In genomic region chr14:32030073-32030472, GRCm38 (mm10) we compare ENCODE assay signal across 18 mouse cellular contexts. TPM values are rescaled to one million over a fixed set of nuclear protein-coding genes. Genes with fewer than 3 reads are reported as not detected.
A peak's percentile ranks its signal among the peaks of the same experiment; 100 is the strongest.
DNase-seq lines count a peak whose midpoint lies in the region; ATAC-seq and TF ChIP-seq lines count a peak whose summit lies in the region.
"Had no signal": no experiment of that assay in that cellular context is flagged by ENCODE, and none has a peak within 500 bp of the region (broad histone marks: within the 10 kb centered on the region; RNA-seq: fewer than 3 reads in every experiment).

No protein-coding gene starts in this region.

- ATAC-seq in cerebellum, adult (ENCODE audit: insufficient number of reproducible peaks, low FRiP score, low TSS enrichment): no peak
- no peak for ATAC-seq in heart, postnatal 0 days (ENCODE audit: insufficient read depth, low read depth)
- ATAC-seq in heart, embryonic 12.5 days (ENCODE audit: insufficient number of reproducible peaks, low FRiP score): no peak
- no peak for ATAC-seq in midbrain, embryonic 13.5 days
- ATAC-seq: midbrain, embryonic 15.5 days had no signal

- peak overlapping the region; percentile 17; the same call in 1 of the 2 replicates for H3K4me3 ChIP-seq in heart, postnatal 0 days (ENCODE audit: low read depth, low read length)
- no peak overlapping the region for H3K4me3 ChIP-seq in heart, embryonic 12.5 days
- H3K4me3 ChIP-seq in midbrain, embryonic 10.5 days: no peak overlapping the region
- no peak overlapping the region for H3K4me3 ChIP-seq in midbrain, embryonic 13.5 days (replicated peaks)
- H3K4me3 ChIP-seq: heart, embryonic 10.5 days; limb, embryonic 10.5 days; midbrain, embryonic 15.5 days; myocyte had no signal

- H3K4me1 ChIP-seq in heart, postnatal 0 days (ENCODE audit: control insufficient read depth, insufficient read depth): peaks cover 12% of the 10 kb centered on the region
- H3K4me1 ChIP-seq in heart, embryonic 12.5 days (replicated peaks): peaks cover 26% of the 10 kb centered on the region
- H3K4me1 ChIP-seq in midbrain, embryonic 10.5 days: peaks cover 22% of the 10 kb centered on the region
- H3K4me1 ChIP-seq in midbrain, embryonic 13.5 days (replicated peaks): peaks cover 13% of the 10 kb centered on the region

- H3K9me3 ChIP-seq in heart, postnatal 0 days (replicated peaks; ENCODE audit: control insufficient read depth, low read length): no peaks in the 10 kb centered on the region
- no peaks in the 10 kb centered on the region for H3K9me3 ChIP-seq in heart, embryonic 12.5 days (replicated peaks)
- H3K9me3 ChIP-seq in midbrain, embryonic 10.5 days (replicated peaks): no peaks in the 10 kb centered on the region
- H3K9me3 ChIP-seq in midbrain, embryonic 13.5 days: no peaks in the 10 kb centered on the region
- H3K9me3 ChIP-seq: heart, embryonic 10.5 days; limb, embryonic 10.5 days; midbrain, embryonic 15.5 days had no signal

- no peak for TF ChIP-seq EP300 in heart, postnatal 0 days (IDR thresholded peaks at IDR 0.05; ENCODE audit: low read depth)

- 69% methylated on average over 5 of the region's 5 CpGs for WGBS in heart, postnatal 0 days
- WGBS in heart, embryonic 12.5 days: 57% methylated on average over 5 of the region's 5 CpGs
- 75% methylated on average over 5 of the region's 5 CpGs for WGBS in midbrain, embryonic 10.5 days
- 63% methylated on average over 5 of the region's 5 CpGs for WGBS in midbrain, embryonic 13.5 days

- DNase-seq in cerebellum, adult 9-10 months: peak; percentile 53
- DNase-seq in heart, postnatal 0 days (ENCODE audit: low spot score): no peak
- DNase-seq in midbrain, embryonic 10.5 days (ENCODE audit: low spot score): no peak
- DNase-seq in neural tube, embryonic 10.5 days (ENCODE audit: extremely low spot score, low spot score): no peak
- DNase-seq: adrenal gland, postnatal 14 days; kidney, adult 11 months; liver; lung, postnatal 14 days; thymus, adult 2 months; thymus, postnatal 4 days had no signal

- H3K4me2 ChIP-seq in heart, postnatal 0 days (ENCODE audit: low read depth, low read length): peak overlapping the region; percentile 48; the same call in 1 of the 2 replicates
- H3K4me2 ChIP-seq in heart, embryonic 12.5 days: no peak overlapping the region
- H3K4me2 ChIP-seq in midbrain, embryonic 13.5 days (replicated peaks): no peak overlapping the region
- H3K4me2 ChIP-seq: midbrain, embryonic 15.5 days had no signal

- H3K27me3 ChIP-seq in heart, postnatal 0 days (ENCODE audit: control insufficient read depth, insufficient read depth, low read length): peaks cover 9% of the 10 kb centered on the region
- peaks cover 23% of the 10 kb centered on the region for H3K27me3 ChIP-seq in heart, embryonic 12.5 days (replicated peaks)
- peaks cover 28% of the 10 kb centered on the region for H3K27me3 ChIP-seq in midbrain, embryonic 10.5 days (ENCODE audit: low read depth, poor library complexity, severe bottlenecking)
- H3K27me3 ChIP-seq in midbrain, embryonic 13.5 days: no peaks in the 10 kb centered on the region
- H3K27me3 ChIP-seq: midbrain, embryonic 15.5 days had no signal

- no peaks in the 10 kb centered on the region for H3K36me3 ChIP-seq in heart, postnatal 0 days (replicated peaks; ENCODE audit: control insufficient read depth, insufficient read depth, low read length)
- no peaks in the 10 kb centered on the region for H3K36me3 ChIP-seq in heart, embryonic 12.5 days
- no peaks in the 10 kb centered on the region for H3K36me3 ChIP-seq in midbrain, embryonic 10.5 days
- no peaks in the 10 kb centered on the region for H3K36me3 ChIP-seq in midbrain, embryonic 13.5 days
- H3K36me3 ChIP-seq: heart, embryonic 10.5 days; limb, embryonic 10.5 days; midbrain, embryonic 15.5 days had no signal

- no peak for TF ChIP-seq CTCF in heart, postnatal 0 days (IDR thresholded peaks at IDR 0.05; ENCODE audit: low read depth)

- 0 out of 2 replicates have a peak overlapping the region, but pooled peaks have one; percentile 21 for H3K9ac ChIP-seq in heart, postnatal 0 days (replicated peaks; ENCODE audit: low read depth, low read length)
- H3K9ac ChIP-seq in heart, embryonic 12.5 days: no peak overlapping the region
- no peak overlapping the region for H3K9ac ChIP-seq in midbrain, embryonic 13.5 days (replicated peaks)
- H3K9ac ChIP-seq: midbrain, embryonic 15.5 days had no signal

- no peak overlapping the region for H3K27ac ChIP-seq in heart, postnatal 0 days (ENCODE audit: low read depth)
- H3K27ac ChIP-seq in heart, embryonic 12.5 days (ENCODE audit: poor library complexity, severe bottlenecking): no peak overlapping the region
- H3K27ac ChIP-seq in midbrain, embryonic 10.5 days (replicated peaks): 0 out of 2 replicates have a peak overlapping the region, but pooled peaks have one; percentile 9
- H3K27ac ChIP-seq in midbrain, embryonic 13.5 days: no peak overlapping the region
- H3K27ac ChIP-seq: heart, embryonic 10.5 days; limb, embryonic 10.5 days; midbrain, embryonic 15.5 days had no signal

RNA-seq across cellular contexts. Expression of gene Galnt15, which starts 1.3 kb away (rescaled TPM):
- 2.7 and 3.3 TPM in 2 replicates for total RNA-seq in heart, postnatal 0 days (2014; rRNA removed; ENCODE audit: low replicate concordance)
- 0.88 and 0.94 TPM in 2 replicates for polyA plus RNA-seq in heart, postnatal 0 days (2015; fragmentation: Nextera tagmentation; extraction: Ambion mirVana)
- polyA plus RNA-seq in heart, embryonic 12.5 days (2016; fragmentation: Nextera tagmentation; extraction: Ambion mirVana): 0.29 and 0.35 TPM in 2 replicates
- 0.10 and 0.11 TPM in 2 replicates for polyA plus RNA-seq in midbrain, embryonic 10.5 days (2016; fragmentation: Nextera tagmentation; extraction: Ambion mirVana)
- 0.06 and 0.23 TPM in 2 replicates for polyA plus RNA-seq in midbrain, embryonic 13.5 days (2015; fragmentation: Nextera tagmentation; extraction: Ambion mirVana)
- total RNA-seq: megakaryocyte progenitor cell, adult 5-6 weeks had no signal
- polyA plus RNA-seq: myocyte had no signal

RNA-seq across cellular contexts. Expression of gene Oxnad1, which starts 55.1 kb away (rescaled TPM):
- total RNA-seq in heart, postnatal 0 days (2014; rRNA removed; ENCODE audit: low replicate concordance): 68.6 and 85.5 TPM in 2 replicates
- polyA plus RNA-seq in heart, postnatal 0 days (2015; fragmentation: Nextera tagmentation; extraction: Ambion mirVana): 48.4 and 48.7 TPM in 2 replicates
- 37.9 and 40.2 TPM in 2 replicates for polyA plus RNA-seq in heart, embryonic 12.5 days (2016; fragmentation: Nextera tagmentation; extraction: Ambion mirVana)
- 19.7 and 26.7 TPM in 2 replicates for polyA plus RNA-seq in midbrain, embryonic 10.5 days (2016; fragmentation: Nextera tagmentation; extraction: Ambion mirVana)
- 21.0 and 27.2 TPM in 2 replicates for polyA plus RNA-seq in midbrain, embryonic 13.5 days (2015; fragmentation: Nextera tagmentation; extraction: Ambion mirVana)

RNA-seq across cellular contexts. Expression of gene Dph3, which starts 55.5 kb away (rescaled TPM):
- 35.0 and 54.1 TPM in 2 replicates for total RNA-seq in heart, postnatal 0 days (2014; rRNA removed; ENCODE audit: low replicate concordance)
- 102 and 103 TPM in 2 replicates for polyA plus RNA-seq in heart, postnatal 0 days (2015; fragmentation: Nextera tagmentation; extraction: Ambion mirVana)
- 71.7 and 74.5 TPM in 2 replicates for polyA plus RNA-seq in heart, embryonic 12.5 days (2016; fragmentation: Nextera tagmentation; extraction: Ambion mirVana)
- polyA plus RNA-seq in midbrain, embryonic 10.5 days (2016; fragmentation: Nextera tagmentation; extraction: Ambion mirVana): 92.1 and 104 TPM in 2 replicates
- 73.9 and 82.5 TPM in 2 replicates for polyA plus RNA-seq in midbrain, embryonic 13.5 days (2015; fragmentation: Nextera tagmentation; extraction: Ambion mirVana)
